Mouse (Mus musculus): ENCODE measurements around the gene Tmem229a. TPM values are rescaled to one million over a fixed set of nuclear protein-coding genes. Genes with fewer than 3 reads are reported as not detected.
A peak's percentile ranks its signal among the peaks of the same experiment; 100 is the strongest.

The Tmem229a gene
- total RNA-seq (2021) = under 1 TPM; 0.59 TPM
- long read RNA-seq, experiment 1, full-length matches to known transcripts = 1 of 1 reads
- long read RNA-seq, experiment 1, partial matches to known transcripts = 0 of 1 reads
- long read RNA-seq, experiment 1, other reads (novel, unspliced or antisense) = 0 of 1 reads
- long read RNA-seq, experiment 2, full-length matches to known transcripts = 1 of 1 reads
- long read RNA-seq, experiment 2, partial matches to known transcripts = 0 of 1 reads
- long read RNA-seq, experiment 2, other reads (novel, unspliced or antisense) = 0 of 1 reads

GRCm38 (mm10) chr6:24955946-24956585, at the start of gene Tmem229a:
Gene Tmem229a, minus strand, starts transcription at chr6:24956297.
- peak; percentile 45 for DNase-seq

DNA sequence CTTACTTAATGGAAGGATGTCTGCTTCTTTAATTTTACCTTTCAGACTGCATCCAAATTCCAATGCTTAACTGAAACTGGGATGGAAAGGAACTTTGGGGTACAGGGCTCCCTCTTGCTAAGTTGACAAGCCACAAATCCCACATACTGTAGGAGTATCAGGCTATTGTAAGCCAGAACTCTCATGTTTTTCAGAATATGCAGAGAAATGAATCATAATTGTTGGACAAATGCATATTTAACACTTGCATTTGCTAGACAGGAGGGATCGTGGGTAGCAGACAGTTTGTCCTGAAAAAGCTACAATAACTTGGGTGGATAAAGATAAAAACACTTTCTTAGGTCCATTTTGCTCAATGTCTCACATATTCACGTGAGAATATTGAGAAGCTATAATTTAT, 37.7 kb upstream of the Tmem229a start:
- DNase-seq = no peak

DNA sequence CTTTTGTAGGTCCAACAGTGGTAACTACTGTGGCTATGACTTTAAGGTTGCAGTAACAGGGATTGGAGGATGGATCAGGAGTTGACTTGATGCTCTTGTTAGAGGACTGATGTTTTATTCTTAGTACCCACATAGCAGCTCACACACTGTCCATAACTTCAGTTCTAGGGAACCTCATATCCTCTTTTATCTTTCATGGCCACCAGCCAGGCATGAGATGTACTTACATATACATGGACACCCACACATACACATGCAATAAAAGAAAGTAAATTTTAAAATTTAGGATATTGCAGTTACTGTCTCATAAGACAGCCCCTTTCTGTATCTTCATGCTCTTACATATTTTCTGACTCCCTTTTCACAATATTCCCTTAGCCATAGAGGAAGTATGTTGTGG, 33.7 kb upstream of the Tmem229a start:
- DNase-seq = no peak

GRCm38 (mm10) chr6:24976176-24976575, 20.1 kb upstream of the Tmem229a start:
- no peak for DNase-seq

DNA sequence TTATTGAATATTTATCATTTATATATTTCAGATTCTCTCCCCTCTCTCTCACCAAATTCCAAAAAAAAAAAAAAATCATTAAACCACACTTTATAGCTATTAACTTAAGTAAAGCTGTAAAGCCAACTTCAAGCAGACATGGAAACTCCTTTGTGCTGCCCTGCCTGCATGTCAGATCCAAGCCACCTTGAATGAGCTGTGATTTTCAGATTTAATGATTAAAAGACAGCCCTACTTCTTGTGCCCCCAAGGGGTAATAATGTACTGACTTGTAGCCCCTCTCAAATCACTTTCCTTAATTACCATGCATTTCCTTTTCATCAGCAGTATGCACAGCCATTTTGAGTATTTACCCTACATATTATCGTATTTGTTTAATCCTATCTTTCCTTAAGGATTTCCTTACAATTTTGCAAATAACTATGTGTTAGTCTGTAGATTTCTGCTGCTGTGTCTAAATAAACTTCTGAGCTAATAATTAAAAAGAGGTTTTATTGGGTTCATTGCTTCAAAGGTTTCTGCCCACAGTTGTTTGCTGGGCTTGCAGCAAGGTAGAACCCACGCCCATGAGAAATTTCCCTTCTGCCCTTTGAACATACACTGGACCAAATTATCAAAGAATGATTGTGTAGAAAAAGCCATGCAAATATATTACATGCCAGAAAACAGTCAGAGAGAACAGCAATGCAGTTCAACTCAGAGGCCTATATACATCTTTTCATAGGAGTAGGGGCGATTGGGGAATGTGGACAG, 12.6 kb upstream of the Tmem229a start:
- DNase-seq = no peak

DNA sequence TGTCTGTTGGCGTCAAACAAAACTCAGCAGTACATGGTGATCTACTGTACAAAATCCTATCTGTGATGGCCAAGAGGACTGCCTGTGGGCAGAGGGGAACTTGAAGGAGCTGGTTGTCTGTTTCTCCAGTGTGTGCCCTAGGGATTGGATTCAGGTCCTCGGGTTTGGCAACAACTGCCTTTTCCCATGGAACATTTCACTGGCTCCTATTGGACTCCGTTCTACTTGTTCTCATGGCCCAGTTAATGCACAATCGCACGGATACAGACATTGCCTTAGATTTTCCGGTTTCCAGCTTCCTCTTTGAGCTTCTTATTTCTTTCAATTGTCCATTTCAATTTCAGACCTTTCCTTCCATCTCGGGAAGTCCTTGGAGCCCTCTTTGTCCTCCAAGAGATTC, 11.6 kb upstream of the Tmem229a start:
- no peak for DNase-seq

DNA sequence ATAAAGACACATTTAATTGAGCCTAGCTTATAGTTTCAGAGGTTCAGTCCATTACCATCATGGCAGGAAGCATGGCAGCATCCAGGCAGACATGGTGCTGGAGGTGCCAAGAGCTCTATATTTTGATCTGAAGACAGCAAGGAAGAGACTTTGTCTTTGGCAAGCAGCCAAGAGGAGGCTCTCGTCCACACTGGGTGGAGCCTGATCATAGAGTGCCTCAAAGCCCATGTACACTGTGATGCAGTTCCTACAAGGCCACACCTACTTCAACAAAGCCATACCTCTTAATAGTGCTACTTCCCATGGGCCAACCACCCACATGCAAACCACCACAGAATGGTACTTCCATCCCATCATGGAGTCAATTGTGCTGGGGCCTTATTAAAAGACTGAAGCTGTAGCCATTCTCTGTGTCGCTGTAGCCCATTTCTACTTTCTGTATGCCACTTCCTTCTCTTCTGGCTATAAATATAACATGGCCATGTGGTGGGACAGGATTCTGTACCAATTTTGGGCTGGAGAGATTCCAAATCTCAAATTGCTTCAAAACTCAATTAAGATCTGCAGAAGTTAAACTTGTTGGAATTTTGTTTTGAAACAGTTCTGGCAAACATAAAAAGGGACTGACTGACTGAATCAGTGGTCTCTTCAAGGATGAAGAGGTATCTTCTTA, 10.0 kb upstream of the Tmem229a start:
- DNase-seq = no peak

GRCm38 (mm10) chr6:24963754-24964153, 7.7 kb upstream of the Tmem229a start:
- no peak for DNase-seq

GRCm38 (mm10) chr6:24956586-24956973, 483 bp upstream of the Tmem229a start:
- DNase-seq = no peak

GRCm38 (mm10) chr6:24955131-24955945, 759 bp downstream of the Tmem229a start:
- DNase-seq = peak; percentile 29

DNA sequence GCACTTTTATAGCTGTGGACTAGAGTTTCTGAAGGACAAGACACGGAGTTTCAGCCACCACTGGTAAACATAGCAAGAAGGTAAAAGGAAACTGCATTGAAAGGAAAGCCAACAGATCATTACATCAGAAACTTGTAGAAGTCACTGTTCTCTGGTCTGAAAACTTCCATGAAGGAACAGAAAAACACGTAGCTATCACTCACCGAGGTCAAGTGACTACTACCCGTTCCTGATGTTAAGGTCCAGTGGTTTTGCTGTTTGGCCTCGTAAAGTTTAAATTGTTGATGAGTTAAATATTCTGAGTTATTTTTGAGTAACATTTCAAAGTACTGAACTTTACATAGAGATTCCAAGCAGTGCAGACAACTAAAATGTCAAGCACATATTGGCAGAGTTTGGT, 2.0 kb downstream of the Tmem229a start:
- DNase-seq = no peak

GRCm38 (mm10) chr6:24952341-24952740, 3.8 kb downstream of the Tmem229a start:
- DNase-seq = no peak

DNA sequence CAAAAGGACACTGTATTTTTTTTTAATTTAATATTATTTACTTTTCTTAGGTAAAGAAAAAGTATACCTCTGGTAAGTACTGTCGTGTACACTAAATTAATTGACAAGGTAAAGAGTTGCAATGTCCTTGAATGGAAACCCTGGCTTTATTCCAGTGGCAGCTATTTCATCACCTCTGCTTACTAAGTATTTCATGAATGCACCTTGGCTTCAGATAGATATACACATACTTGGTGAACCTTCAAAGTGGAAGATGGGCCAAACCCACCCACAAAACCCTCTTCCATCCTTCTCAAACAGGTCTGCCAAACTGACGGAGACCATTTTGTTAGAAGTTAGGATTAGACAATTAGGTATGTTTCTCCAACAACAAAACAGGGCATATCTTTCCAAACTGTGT, 5.4 kb downstream of the Tmem229a start:
- DNase-seq = no peak

GRCm38 (mm10) chr6:24925076-24925785, 30.9 kb downstream of the Tmem229a start:
- DNase-seq = peak; percentile 5

GRCm38 (mm10) chr6:24913591-24913990, 42.5 kb downstream of the Tmem229a start:
- no peak for DNase-seq

- DNase-seq = no peak
These were observed 45.4 kb downstream of the Tmem229a start for GRCm38 (mm10) chr6:24910728-24911105.

- no peak for DNase-seq
These were observed 45.9 kb downstream of the Tmem229a start for GRCm38 (mm10) chr6:24910016-24910727.

GRCm38 (mm10) chr6:24907824-24908223, 48.3 kb downstream of the Tmem229a start:
- no peak for DNase-seq

- no peak for DNase-seq
These were observed 51.0 kb downstream of the Tmem229a start for GRCm38 (mm10) chr6:24905101-24905500.
